Mouse (Mus musculus): ENCODE measurements at regions not wholly inside any gene's neighbourhood (a gene's known extent, or its start where the extent isn't known, plus 50 kb on each side); places are given as distances from the start of the nearest gene placed in this dataset.

DNA sequence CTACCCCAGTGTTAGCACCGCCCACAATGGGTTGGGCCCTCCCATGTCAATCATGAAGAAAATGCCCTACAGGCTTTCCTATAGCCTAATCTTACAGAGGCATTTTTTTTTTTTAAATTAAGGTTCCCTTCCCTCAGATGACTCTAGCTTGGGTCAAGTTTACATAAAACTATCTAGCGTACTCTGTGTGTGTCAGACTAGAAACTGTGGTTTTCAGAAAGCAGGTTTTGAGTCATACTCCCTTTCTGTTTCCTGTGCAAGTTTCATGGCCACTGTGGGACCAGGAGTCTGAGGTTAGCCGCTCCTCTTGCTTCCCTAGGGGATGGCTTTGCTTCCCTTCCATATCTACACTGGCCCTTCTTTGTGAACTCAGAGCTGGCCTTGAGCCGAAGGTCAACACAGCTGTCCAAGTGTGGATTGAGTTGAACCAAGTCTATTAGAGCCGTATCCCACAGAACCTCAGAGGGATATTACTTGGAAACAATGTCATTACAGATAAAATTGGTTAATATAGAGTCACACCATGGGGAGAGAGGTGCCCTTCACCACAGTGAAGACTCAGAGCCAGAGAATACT lies 226.1 kb upstream of the Arid1b start:
- no peak overlapping the region for H3K4me3 ChIP-seq
- no peaks in the 10 kb centered on the region for H3K27me3 ChIP-seq
- no peaks in the 10 kb centered on the region for H3K9me3 ChIP-seq (replicated peaks)
- H3K36me3 ChIP-seq: no peaks in the 10 kb centered on the region
- no peak overlapping the region for H3K4me2 ChIP-seq
- no peak overlapping the region for H3K9ac ChIP-seq
- H3K27ac ChIP-seq: no peak overlapping the region
- ATAC-seq (replicated peaks; ENCODE audit: insufficient number of reproducible peaks, insufficient read depth, low FRiP score, low read depth): no peak
- 83% methylated on average over 5 of the region's 5 CpGs for WGBS
- H3K4me1 ChIP-seq (replicated peaks): no peaks in the 10 kb centered on the region

DNA sequence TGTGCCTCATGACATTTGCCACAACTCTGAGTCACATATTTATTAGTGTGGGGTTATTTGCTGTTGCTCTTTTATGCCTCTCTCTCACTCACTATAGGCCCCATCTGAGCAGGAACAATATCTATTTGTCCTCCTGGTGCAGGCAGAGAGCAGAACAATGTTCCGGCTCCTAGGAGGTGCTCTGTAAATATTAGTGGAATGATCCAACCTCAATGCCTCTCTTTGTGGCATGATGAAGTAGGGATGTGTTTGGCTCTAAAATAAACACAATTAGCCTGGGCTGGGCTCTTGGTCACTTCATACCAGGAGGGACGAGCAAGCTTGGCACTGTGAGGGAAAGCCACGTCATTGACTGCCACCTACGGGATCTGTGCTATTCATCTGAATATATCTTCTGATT lies 224.8 kb upstream of the Arid1b start:
- Histone ChIP-seq H3K27ac (no peak overlapping the region), H3K9me3 (replicated peaks) (no peaks in the 10 kb centered on the region), H3K36me3 (no peaks in the 10 kb centered on the region), H3K4me3 (no peak overlapping the region), H3K27me3 (no peaks in the 10 kb centered on the region), H3K4me2 (no peak overlapping the region), H3K9ac (no peak overlapping the region), H3K4me1 (replicated peaks) (no peaks in the 10 kb centered on the region)
- 69% methylated on average over 4 of the region's 4 CpGs for WGBS
- no peak for ATAC-seq (replicated peaks; ENCODE audit: insufficient number of reproducible peaks, insufficient read depth, low FRiP score, low read depth)

DNA sequence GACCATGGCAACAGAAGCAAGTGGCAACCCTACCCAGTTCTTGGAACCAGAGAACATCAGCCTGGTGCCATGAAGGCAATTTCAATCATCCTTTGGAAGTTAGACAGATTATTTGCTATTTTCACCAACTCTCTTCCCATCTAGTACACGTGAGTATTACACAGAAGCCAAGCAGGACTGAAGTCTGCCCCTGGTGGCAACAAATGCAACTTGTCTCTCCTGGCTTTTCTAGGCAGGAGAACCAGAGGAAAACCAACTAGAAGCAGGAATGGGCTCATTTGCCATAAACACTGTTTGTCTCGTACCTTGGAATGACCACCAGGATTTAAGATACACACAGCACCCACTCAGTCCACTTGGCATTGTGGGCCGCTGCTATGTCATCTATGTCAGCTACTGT lies 224.1 kb upstream of the Arid1b start:
- H3K27me3 ChIP-seq: no peaks in the 10 kb centered on the region
- no peak overlapping the region for H3K27ac ChIP-seq
- no peaks in the 10 kb centered on the region for H3K4me1 ChIP-seq (replicated peaks)
- no peaks in the 10 kb centered on the region for H3K36me3 ChIP-seq
- H3K9ac ChIP-seq: no peak overlapping the region
- no peak overlapping the region for H3K4me3 ChIP-seq
- 83% methylated on average over 3 of the region's 3 CpGs for WGBS
- ATAC-seq (replicated peaks; ENCODE audit: insufficient number of reproducible peaks, insufficient read depth, low FRiP score, low read depth): no peak
- H3K9me3 ChIP-seq (replicated peaks): no peaks in the 10 kb centered on the region
- H3K4me2 ChIP-seq: no peak overlapping the region

DNA sequence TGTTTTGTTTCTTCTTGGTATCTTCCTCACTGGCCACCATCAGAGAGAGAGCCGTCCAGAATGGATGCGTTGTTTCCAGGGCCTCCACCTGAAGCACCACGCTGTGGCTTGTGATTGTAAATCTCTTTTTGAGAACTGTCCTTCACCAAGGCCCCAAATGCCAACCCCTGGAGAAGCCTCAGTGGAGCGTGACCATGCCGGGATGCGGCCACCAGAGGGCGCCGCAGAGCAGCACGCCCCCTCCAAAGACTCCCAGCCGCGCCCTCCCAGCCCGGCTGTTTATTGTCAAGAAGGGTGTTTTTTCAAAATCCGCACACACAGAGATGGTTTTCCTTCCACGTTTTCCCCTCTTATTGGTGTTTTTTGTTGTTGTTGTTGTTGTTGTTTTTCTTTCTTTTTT lies 216.0 kb upstream of the Arid1b start:
- 3% methylated on average over 14 of the region's 14 CpGs for WGBS
- 0 out of 2 replicates have a peak, but pooled peaks have one; percentile 48 for ATAC-seq (replicated peaks; ENCODE audit: insufficient number of reproducible peaks, insufficient read depth, low FRiP score, low read depth)
- H3K4me2 ChIP-seq: peak overlapping the region; percentile 41; the same call in 1 of the 2 replicates

DNA sequence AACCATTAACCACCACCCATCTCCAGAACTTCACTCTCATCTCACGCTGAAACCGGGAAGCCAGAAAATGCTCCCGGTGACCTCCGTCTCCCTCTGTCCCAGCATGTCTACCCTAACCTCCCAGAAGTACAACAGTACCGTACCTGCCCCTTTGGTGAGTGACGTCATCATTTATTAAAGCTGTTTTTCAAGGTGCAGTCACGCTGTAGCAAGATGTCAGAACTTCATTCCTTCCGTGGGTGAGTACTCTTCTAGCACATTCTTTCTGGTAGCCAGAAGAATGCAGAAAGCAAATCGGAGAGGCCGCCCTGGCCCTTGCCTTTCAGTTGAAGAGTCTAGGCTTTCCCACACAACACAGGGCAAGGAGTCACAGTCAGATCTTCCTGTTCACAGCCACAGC lies 215.1 kb upstream of the Arid1b start:
- WGBS: 86% methylated on average over 10 of the region's 10 CpGs
- no peak for ATAC-seq (replicated peaks; ENCODE audit: insufficient number of reproducible peaks, insufficient read depth, low FRiP score, low read depth)
- Histone ChIP-seq H3K27me3 (no peaks in the 10 kb centered on the region), H3K36me3 (no peaks in the 10 kb centered on the region), H3K9ac (no peak overlapping the region), H3K4me2 (no peak overlapping the region), H3K27ac (no peak overlapping the region), H3K4me1 (replicated peaks) (no peaks in the 10 kb centered on the region), H3K4me3 (no peak overlapping the region), H3K9me3 (replicated peaks) (no peaks in the 10 kb centered on the region)

More for the DNA sequence above, 216.0 kb upstream of the Arid1b start:
- Histone ChIP-seq H3K9ac (no peak overlapping the region), H3K36me3 (no peaks in the 10 kb centered on the region), H3K27ac (no peak overlapping the region), H3K27me3 (no peaks in the 10 kb centered on the region), H3K9me3 (replicated peaks) (no peaks in the 10 kb centered on the region), H3K4me3 (no peak overlapping the region), H3K4me1 (replicated peaks) (no peaks in the 10 kb centered on the region)

DNA sequence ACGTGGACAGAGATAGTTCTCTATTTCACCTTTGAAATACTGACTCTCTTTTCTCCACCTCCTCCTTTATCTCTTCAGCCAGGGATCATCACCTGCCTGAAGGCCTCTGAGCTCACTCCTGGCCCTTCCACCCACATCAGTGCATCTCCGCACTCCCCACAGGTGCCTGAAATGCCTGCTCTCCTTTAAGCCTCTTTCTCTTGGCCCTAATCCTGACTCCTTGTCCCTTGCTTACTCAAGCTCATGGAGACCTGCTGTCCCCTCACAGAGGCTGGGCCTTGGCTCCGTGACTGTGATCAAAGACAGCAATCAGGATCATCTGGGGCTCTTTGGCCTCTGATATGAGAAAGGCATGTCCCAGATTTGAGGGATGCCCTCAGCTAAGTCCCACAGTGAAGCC lies 212.5 kb upstream of the Arid1b start:
- Histone ChIP-seq H3K36me3 (no peaks in the 10 kb centered on the region), H3K27ac (no peak overlapping the region), H3K4me1 (replicated peaks) (peaks cover 12% of the 10 kb centered on the region), H3K4me2 (no peak overlapping the region), H3K4me3 (no peak overlapping the region), H3K9ac (no peak overlapping the region), H3K9me3 (replicated peaks) (no peaks in the 10 kb centered on the region), H3K27me3 (no peaks in the 10 kb centered on the region)
- ATAC-seq (replicated peaks; ENCODE audit: insufficient number of reproducible peaks, insufficient read depth, low FRiP score, low read depth): no peak
- WGBS: 88% methylated on average over 3 of the region's 3 CpGs

DNA sequence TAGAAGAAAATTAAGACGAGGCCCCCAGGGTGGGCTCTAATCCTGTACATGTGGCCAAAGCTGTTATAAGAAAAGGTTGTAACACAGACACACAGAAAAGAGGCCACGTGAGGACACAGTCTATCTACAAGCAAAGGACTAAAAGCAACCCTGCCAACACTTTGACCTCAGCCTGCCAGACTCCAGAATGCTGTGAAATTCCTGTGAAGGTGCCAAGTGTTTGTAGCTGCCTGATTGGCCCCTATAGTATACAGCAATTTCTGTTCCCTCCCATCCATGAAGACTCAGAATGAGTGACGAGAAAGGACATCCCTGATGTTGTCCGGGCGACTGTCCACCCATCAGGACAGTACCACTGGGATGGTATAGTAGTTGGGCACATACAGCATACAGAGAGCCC lies 209.8 kb upstream of the Arid1b start:
- no peak for ATAC-seq (replicated peaks; ENCODE audit: insufficient number of reproducible peaks, insufficient read depth, low FRiP score, low read depth)
- Histone ChIP-seq H3K27me3 (no peaks in the 10 kb centered on the region), H3K4me1 (replicated peaks) (peaks cover 12% of the 10 kb centered on the region), H3K4me2 (no peak overlapping the region), H3K36me3 (no peaks in the 10 kb centered on the region), H3K9me3 (replicated peaks) (no peaks in the 10 kb centered on the region), H3K27ac (no peak overlapping the region), H3K9ac (no peak overlapping the region), H3K4me3 (no peak overlapping the region)
- 62% methylated on average over 5 of the region's 5 CpGs for WGBS

DNA sequence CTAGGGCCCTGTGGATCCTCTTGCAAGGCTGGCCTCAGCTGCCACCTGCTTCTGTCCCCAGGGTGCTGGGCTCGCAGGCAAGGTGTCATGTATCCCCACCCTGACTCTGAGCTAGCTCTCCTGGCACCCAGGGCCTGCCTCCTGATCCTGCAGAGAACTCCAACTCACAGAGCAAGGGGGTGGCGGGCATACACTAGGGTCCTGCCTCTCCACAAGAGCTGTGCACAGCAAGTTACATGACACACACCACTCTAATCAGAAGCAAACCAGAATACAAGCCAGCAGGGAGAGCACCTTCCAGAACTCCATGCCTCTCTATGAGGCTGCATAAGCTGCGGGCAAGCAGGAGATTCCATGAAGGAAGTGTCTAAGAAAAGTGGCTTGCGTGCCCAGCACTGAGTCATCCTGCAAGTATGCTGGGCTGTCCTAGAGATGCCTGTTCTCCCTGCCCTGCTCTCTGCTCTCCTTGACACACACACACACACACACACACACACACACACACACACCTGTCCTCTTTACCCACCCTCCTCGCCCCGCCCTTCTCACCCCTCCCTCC lies 208.8 kb upstream of the Arid1b start:
- ATAC-seq (replicated peaks; ENCODE audit: insufficient number of reproducible peaks, insufficient read depth, low FRiP score, low read depth): 0 out of 2 replicates have a peak, but pooled peaks have one; percentile 41

DNA sequence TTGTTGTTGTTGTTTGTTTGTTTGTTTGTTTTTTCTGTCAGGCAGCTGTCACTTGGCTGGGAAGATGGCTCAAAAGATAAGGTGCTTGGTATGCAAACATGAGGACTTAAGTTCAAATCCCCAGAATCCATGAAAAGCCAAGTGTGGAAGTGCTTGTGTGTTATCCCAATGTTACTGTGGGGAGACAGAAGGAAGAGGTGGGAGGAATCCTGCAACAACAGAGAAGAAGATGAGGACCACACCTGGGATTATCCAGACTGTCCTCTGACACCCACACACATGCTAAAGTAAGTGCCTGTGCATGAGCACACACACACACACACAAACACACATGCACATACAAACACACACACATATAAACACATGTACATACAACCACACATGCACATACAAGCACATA lies 207.6 kb upstream of the Arid1b start:
- H3K27ac ChIP-seq: no peak overlapping the region
- peaks cover 12% of the 10 kb centered on the region for H3K4me1 ChIP-seq (replicated peaks)
- no peaks in the 10 kb centered on the region for H3K9me3 ChIP-seq (replicated peaks)
- H3K4me2 ChIP-seq: no peak overlapping the region
- ATAC-seq (replicated peaks; ENCODE audit: insufficient number of reproducible peaks, insufficient read depth, low FRiP score, low read depth): no peak
- H3K36me3 ChIP-seq: no peaks in the 10 kb centered on the region
- H3K27me3 ChIP-seq: no peaks in the 10 kb centered on the region
- H3K4me3 ChIP-seq: no peak overlapping the region
- H3K9ac ChIP-seq: no peak overlapping the region

More for the DNA sequence above, 208.8 kb upstream of the Arid1b start:
- Histone ChIP-seq H3K4me1 (replicated peaks) (peaks cover 12% of the 10 kb centered on the region), H3K27me3 (no peaks in the 10 kb centered on the region), H3K4me2 (no peak overlapping the region), H3K27ac (no peak overlapping the region), H3K9ac (no peak overlapping the region), H3K36me3 (no peaks in the 10 kb centered on the region), H3K9me3 (replicated peaks) (no peaks in the 10 kb centered on the region), H3K4me3 (no peak overlapping the region)
- WGBS: 36% methylated on average over 6 of the region's 6 CpGs

DNA sequence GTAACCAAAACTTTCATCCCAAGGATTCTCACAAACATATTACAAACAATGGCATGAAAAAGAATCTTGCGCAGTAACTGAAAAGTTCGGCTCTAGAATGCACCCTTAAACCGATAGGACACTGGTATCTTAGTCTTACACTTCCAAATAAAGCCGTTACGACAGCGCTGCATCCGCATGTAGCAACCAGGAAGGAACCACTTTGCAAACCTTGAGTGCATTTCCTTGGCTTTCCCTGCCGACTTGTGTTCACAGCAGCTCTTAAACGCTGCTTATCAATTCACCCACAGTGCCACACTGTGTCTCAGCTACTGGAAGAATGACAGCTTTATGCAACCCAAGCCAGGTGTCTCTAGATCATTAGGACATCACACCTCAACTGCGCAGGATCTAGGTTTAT lies 202.3 kb upstream of the Arid1b start:
- Histone ChIP-seq H3K27ac (no peak overlapping the region), H3K9ac (no peak overlapping the region), H3K4me2 (no peak overlapping the region), H3K4me1 (replicated peaks) (no peaks in the 10 kb centered on the region), H3K27me3 (no peaks in the 10 kb centered on the region), H3K9me3 (replicated peaks) (no peaks in the 10 kb centered on the region), H3K36me3 (no peaks in the 10 kb centered on the region), H3K4me3 (no peak overlapping the region)
- no peak for ATAC-seq (replicated peaks; ENCODE audit: insufficient number of reproducible peaks, insufficient read depth, low FRiP score, low read depth)
- 57% methylated on average over 10 of the region's 10 CpGs for WGBS

DNA sequence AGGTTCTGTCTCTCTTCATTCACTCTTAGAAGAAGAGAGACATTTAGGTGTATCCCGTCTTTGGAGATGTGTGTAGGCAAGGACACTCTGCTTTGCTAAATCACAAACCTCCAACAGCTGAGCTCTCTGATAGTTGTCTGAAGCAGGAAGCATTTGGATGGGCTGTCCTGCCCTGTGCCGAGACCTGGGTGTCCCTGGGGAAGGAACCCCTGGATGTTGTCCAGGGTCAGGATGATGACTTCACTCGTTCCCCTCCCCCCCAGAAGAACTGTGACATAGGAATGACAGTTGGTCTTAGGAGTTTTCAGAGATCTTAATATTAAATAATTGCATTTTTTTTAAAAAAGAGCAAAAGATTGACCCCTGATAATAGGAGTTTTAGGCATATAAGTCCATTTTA lies 197.9 kb upstream of the Arid1b start:
- Histone ChIP-seq H3K9ac (no peak overlapping the region), H3K27ac (no peak overlapping the region), H3K4me3 (no peak overlapping the region), H3K36me3 (no peaks in the 10 kb centered on the region), H3K27me3 (no peaks in the 10 kb centered on the region), H3K4me2 (no peak overlapping the region), H3K9me3 (replicated peaks) (no peaks in the 10 kb centered on the region), H3K4me1 (replicated peaks) (no peaks in the 10 kb centered on the region)
- 47% methylated on average over 3 of the region's 3 CpGs for WGBS
- ATAC-seq (replicated peaks; ENCODE audit: insufficient number of reproducible peaks, insufficient read depth, low FRiP score, low read depth): no peak

DNA sequence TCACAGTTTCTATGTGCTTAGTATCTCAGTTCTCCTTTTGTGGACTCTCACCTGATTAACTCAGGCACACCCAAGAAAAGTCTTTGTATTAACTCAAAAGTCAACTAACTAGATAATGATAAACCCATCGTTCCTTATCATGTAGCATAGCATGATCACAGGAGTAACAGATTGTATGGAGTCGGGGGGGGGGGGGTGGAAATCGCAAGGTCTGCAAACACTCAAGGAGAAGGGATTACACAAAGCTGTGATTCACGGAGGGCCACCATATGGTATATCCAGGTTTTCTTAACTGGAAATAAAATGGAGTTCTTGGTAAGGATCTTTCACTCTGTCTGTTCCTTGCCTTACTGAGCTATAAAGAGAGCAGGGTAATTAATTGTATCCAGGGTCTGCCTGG lies 190.1 kb upstream of the Arid1b start:
- WGBS: 70% methylated on average over 4 of the region's 4 CpGs
- Histone ChIP-seq H3K27ac (no peak overlapping the region), H3K27me3 (no peaks in the 10 kb centered on the region; the same call in 1 of the 2 replicates), H3K36me3 (no peaks in the 10 kb centered on the region), H3K4me2 (no peak overlapping the region), H3K9ac (no peak overlapping the region), H3K4me1 (replicated peaks) (peaks cover 3% of the 10 kb centered on the region; the same call in 1 of the 2 replicates), H3K9me3 (replicated peaks) (no peaks in the 10 kb centered on the region), H3K4me3 (no peak overlapping the region)
- ATAC-seq (replicated peaks; ENCODE audit: insufficient number of reproducible peaks, insufficient read depth, low FRiP score, low read depth): no peak
